Mouse (Mus musculus): ENCODE measurements around the gene Olfr485.

DNA sequence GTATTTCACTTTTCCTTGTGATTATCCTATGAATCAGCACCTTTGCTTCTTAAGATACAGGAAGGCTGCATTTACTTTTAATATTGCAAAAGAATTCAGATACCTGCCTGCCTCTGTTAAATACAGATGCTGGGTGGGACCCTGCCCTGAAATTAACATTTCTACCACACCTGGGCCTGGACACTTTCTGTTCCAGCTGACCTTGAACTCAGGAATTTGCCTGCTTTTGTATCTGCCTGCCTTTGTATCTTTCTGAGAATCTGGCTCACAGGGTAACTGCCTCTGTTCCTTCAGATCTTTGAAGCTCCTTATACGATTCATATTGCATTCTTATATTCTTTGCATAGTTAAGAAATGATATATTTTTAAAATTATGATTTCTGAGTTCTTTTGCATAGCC lies 38.3 kb downstream of the Olfr485 start:
- TF ChIP-seq CTCF (IDR thresholded peaks at IDR 0.05; ENCODE audit: borderline replicate concordance, insufficient read depth, low read depth, low read length): no peak
- no peak for TF ChIP-seq POLR2A (IDR thresholded peaks at IDR 0.05; ENCODE audit: borderline replicate concordance, insufficient read depth, low read length)
